Mouse (Mus musculus) small intestine, adult 2 months (tissue): ENCODE measurements around the gene Prkch.

Experiments
- CTCF ChIP-seq: fragments of 200-500 bp; IDR thresholded peaks from 2 replicates; pipeline ENCODE4 v1.5.1; 2012; ENCODE audit warnings: low read depth, mild to moderate bottlenecking, control low read depth, inconsistent platforms, low read length, moderate library complexity, mixed read lengths; ENCODE audit not compliant: insufficient replicate concordance, insufficient read length; ENCODE audit errors: extremely low read depth
- POLR2A ChIP-seq: fragments of 200-500 bp; IDR thresholded peaks from 2 replicates; pipeline ENCODE4 v1.6.1; 2012; ENCODE audit warnings: low read depth, mild to moderate bottlenecking, control low read depth, inconsistent platforms, low read length, moderate library complexity

DNA sequence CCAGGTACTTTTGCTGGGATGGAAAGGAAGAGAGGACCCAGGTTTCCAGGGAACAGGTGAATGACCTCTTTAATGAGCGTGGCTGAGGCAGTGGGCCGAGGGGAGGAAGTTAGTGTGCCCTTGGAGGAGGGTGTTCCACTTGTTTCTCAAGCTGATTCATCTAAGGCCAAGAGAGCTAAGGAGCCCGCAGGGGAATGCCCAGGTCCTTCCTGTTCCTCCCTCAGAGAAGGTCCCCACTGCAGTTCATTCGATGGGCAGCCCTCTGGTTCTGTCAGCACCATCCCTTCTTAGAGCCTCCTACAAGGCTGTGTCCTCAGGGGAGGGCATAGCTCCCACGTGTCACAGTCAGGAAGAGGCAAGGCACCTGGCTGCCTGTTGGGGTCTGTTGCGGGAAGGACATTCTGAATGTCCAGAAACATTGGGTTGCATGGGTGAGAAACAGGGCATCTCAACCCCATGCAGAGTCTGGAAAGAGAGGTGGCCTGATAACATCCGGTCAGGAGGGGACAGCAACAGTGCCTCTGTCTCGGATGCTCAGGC, 26.3 kb downstream of the Prkch start:
- TF ChIP-seq POLR2A, result no peak
- TF ChIP-seq CTCF, result no peak
